17 mouse cellular contexts compared by ENCODE assay signal in the genomic region with DNA sequence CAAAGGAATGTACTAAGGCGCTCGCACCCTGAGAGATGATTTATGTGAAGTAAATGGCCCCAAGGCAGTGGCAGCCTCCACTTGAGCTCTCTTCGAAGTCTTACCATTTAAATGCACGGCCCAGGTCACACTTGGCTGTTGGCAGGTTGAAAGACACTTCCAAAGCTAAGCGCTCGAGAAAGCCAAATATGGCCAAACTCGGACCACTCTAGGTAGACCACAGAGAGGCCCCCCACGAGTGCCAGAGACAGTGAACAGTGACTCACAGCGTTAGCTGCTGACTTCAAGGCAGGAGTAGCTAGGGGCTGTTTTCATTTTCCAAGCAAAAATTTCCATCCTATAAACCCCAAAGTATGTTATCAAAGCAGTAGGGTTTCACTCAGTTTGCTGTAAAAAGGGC.
A peak's percentile ranks its signal among the peaks of the same experiment; 100 is the strongest.
DNase-seq lines count a peak whose midpoint lies in the region; ATAC-seq and TF ChIP-seq lines count a peak whose summit lies in the region.
"Had no signal": no experiment of that assay in that cellular context is flagged by ENCODE, and none has a peak within 500 bp of the region (broad histone marks: within the 10 kb centered on the region; RNA-seq: fewer than 3 reads in every experiment).

No protein-coding gene starts in this region.

- TF ChIP-seq CTCF in kidney, adult 2 months (conservative IDR thresholded peaks at IDR 0.05; ENCODE audit: insufficient read depth, insufficient read length, low read depth, low read length): no peak

- H3K36me3 ChIP-seq in heart, embryonic 14.5 days (ENCODE audit: control insufficient read depth, insufficient read depth, low read length): no peaks in the 10 kb centered on the region
- H3K36me3 ChIP-seq in lung, embryonic 15.5 days: no peaks in the 10 kb centered on the region
- H3K36me3 ChIP-seq in limb, embryonic 14.5 days (ENCODE audit: control insufficient read depth, insufficient read depth, low read length): no peaks in the 10 kb centered on the region
- no peaks in the 10 kb centered on the region for H3K36me3 ChIP-seq in kidney, adult 2 months (ENCODE audit: control insufficient read depth, insufficient read depth, low read length)
- H3K36me3 ChIP-seq: hindbrain, embryonic 10.5 days; liver, embryonic 13.5 days; midbrain, embryonic 12.5 days; neural tube, embryonic 15.5 days had no signal

- peak overlapping the region; percentile 6; the same call in 1 of the 2 replicates for H3K9ac ChIP-seq in heart, embryonic 14.5 days (ENCODE audit: low read length)
- H3K9ac ChIP-seq in lung, embryonic 15.5 days: no peak overlapping the region
- no peak overlapping the region for H3K9ac ChIP-seq in limb, embryonic 14.5 days (ENCODE audit: low read depth, low read length, severe bottlenecking)
- H3K9ac ChIP-seq: forebrain, embryonic 13.5 days; liver, embryonic 13.5 days; midbrain, embryonic 12.5 days; neural tube, embryonic 15.5 days had no signal

- no peak overlapping the region for H3K4me3 ChIP-seq in heart, embryonic 14.5 days (ENCODE audit: control insufficient read depth in 1 of 2, insufficient read depth in 1 of 2, low read depth in 1 of 2, low read length in 2 of 2)
- no peak overlapping the region for H3K4me3 ChIP-seq in lung, embryonic 15.5 days
- H3K4me3 ChIP-seq in limb, embryonic 14.5 days (replicated peaks; ENCODE audit: low read length): no peak overlapping the region
- no peak overlapping the region for H3K4me3 ChIP-seq in kidney, adult 2 months (ENCODE audit: insufficient read depth, low read depth, low read length)
- H3K4me3 ChIP-seq: forebrain, embryonic 13.5 days; hindbrain, embryonic 10.5 days; liver, embryonic 13.5 days; midbrain, embryonic 12.5 days; neural tube, embryonic 15.5 days had no signal

- no peak for DNase-seq in heart, adult 9 months (ENCODE audit: low spot score in 2 of 2)
- no peak for DNase-seq in lung, postnatal 4 days
- DNase-seq in limb, embryonic 14.5 days (ENCODE audit: low spot score): no peak
- DNase-seq in kidney, adult 2 months: no peak
- DNase-seq in right cerebral cortex, adult 18-20 months: no peak
- DNase-seq: adrenal gland, adult 8-10 months; cerebellum, adult 9-11 months; embryo, embryonic 11 days; kidney, postnatal 25 days; liver, embryonic 13.5 days had no signal

- no peaks in the 10 kb centered on the region for H3K9me3 ChIP-seq in heart, embryonic 14.5 days (ENCODE audit: control insufficient read depth, low read length)
- no peaks in the 10 kb centered on the region for H3K9me3 ChIP-seq in lung, embryonic 15.5 days
- H3K9me3 ChIP-seq in limb, embryonic 14.5 days (ENCODE audit: control insufficient read depth, low read length): no peaks in the 10 kb centered on the region
- H3K9me3 ChIP-seq: forebrain, embryonic 13.5 days; hindbrain, embryonic 10.5 days; liver, embryonic 13.5 days; midbrain, embryonic 12.5 days; neural tube, embryonic 15.5 days had no signal

- peak overlapping the region; percentile 25; the same call in 1 of the 2 replicates for H3K4me2 ChIP-seq in heart, embryonic 14.5 days (ENCODE audit: low read length)
- H3K4me2 ChIP-seq in lung, embryonic 15.5 days: no peak overlapping the region
- H3K4me2 ChIP-seq in limb, embryonic 14.5 days (replicated peaks; ENCODE audit: low read depth, low read length, severe bottlenecking): 0 out of 2 replicates have a peak overlapping the region, but pooled peaks have one; percentile 4
- H3K4me2 ChIP-seq: forebrain, embryonic 13.5 days; liver, embryonic 13.5 days; midbrain, embryonic 12.5 days; neural tube, embryonic 15.5 days had no signal

- H3K27me3 ChIP-seq in heart, embryonic 14.5 days (ENCODE audit: control insufficient read depth, insufficient read depth, low read length): no peaks in the 10 kb centered on the region
- no peaks in the 10 kb centered on the region for H3K27me3 ChIP-seq in lung, embryonic 15.5 days
- H3K27me3 ChIP-seq in limb, embryonic 14.5 days (ENCODE audit: control insufficient read depth, insufficient read depth, low read length): no peaks in the 10 kb centered on the region
- no peaks in the 10 kb centered on the region for H3K27me3 ChIP-seq in kidney, adult 2 months (replicated peaks; ENCODE audit: control insufficient read depth, insufficient read depth, low read length)
- H3K27me3 ChIP-seq: forebrain, embryonic 13.5 days; liver, embryonic 13.5 days; midbrain, embryonic 12.5 days; neural tube, embryonic 15.5 days had no signal

- no peak for ATAC-seq in heart, embryonic 14.5 days (ENCODE audit: insufficient number of reproducible peaks, insufficient read depth, low FRiP score, low read depth)
- ATAC-seq in lung, embryonic 15.5 days (ENCODE audit: borderline replicate concordance, extremely low read depth, low FRiP score, low TSS enrichment): no peak
- no peak for ATAC-seq in limb, embryonic 14.5 days (ENCODE audit: low FRiP score, low read depth)
- ATAC-seq: CD4-positive, CD25-positive, alpha-beta regulatory T cell, adult 4 months; forebrain, embryonic 13.5 days had no signal

- H3K4me1 ChIP-seq in heart, embryonic 14.5 days (ENCODE audit: control insufficient read depth in 2 of 2, insufficient read depth in 2 of 2, low read length in 2 of 2): peaks cover 48 to 87% of the 10 kb centered on the region in 2 experiments
- peaks cover 57% of the 10 kb centered on the region for H3K4me1 ChIP-seq in lung, embryonic 15.5 days
- H3K4me1 ChIP-seq in limb, embryonic 14.5 days (ENCODE audit: control insufficient read depth, insufficient read depth, low read length): peaks cover 24% of the 10 kb centered on the region
- no peaks in the 10 kb centered on the region for H3K4me1 ChIP-seq in kidney, adult 2 months (ENCODE audit: control insufficient read depth, insufficient read depth, low read length)
- H3K4me1 ChIP-seq: liver, embryonic 13.5 days had no signal

- peak overlapping the region; percentile 25 to 70; a peak in 3 of 4 replicates for H3K27ac ChIP-seq in heart, embryonic 14.5 days (replicated peaks in 1 of 2; ENCODE audit: control insufficient read depth in 1 of 2, insufficient read depth in 1 of 2, low read depth in 2 of 2, low read length in 2 of 2)
- H3K27ac ChIP-seq in lung, embryonic 15.5 days: peak overlapping the region; percentile 72
- no peak overlapping the region for H3K27ac ChIP-seq in limb, embryonic 14.5 days (replicated peaks; ENCODE audit: low read depth, low read length)
- no peak overlapping the region for H3K27ac ChIP-seq in kidney, adult 2 months (ENCODE audit: insufficient read depth, low read depth, low read length)
- H3K27ac ChIP-seq: forebrain, embryonic 13.5 days; hindbrain, embryonic 10.5 days; liver, embryonic 13.5 days; midbrain, embryonic 12.5 days; neural tube, embryonic 15.5 days had no signal

- TF ChIP-seq POLR2A in limb, embryonic 14.5 days (IDR thresholded peaks at IDR 0.05; ENCODE audit: borderline replicate concordance, extremely low read depth, insufficient read depth, insufficient read length): no peak
- TF ChIP-seq POLR2A in kidney, adult 2 months (IDR thresholded peaks at IDR 0.05; ENCODE audit: low read depth, low read length): no peak

- 35% methylated on average over 9 of the region's 9 CpGs for WGBS in heart, embryonic 14.5 days
- WGBS in lung, embryonic 15.5 days: 41% methylated on average over 9 of the region's 9 CpGs
- WGBS in limb, embryonic 14.5 days: 45% methylated on average over 9 of the region's 9 CpGs
- WGBS in kidney, adult 2 months: 66% methylated on average over 9 of the region's 9 CpGs

Comparison
In these comparisons a context has a peak if more than half of its experiments do, and no peak if none do; other contexts are left out.
1. H3K27ac ChIP-seq: peak in heart, embryonic 14.5 days (2 of 2) and lung, embryonic 15.5 days (single experiment); none in limb, embryonic 14.5 days (single experiment) and kidney, adult 2 months (single experiment).